Mouse (Mus musculus) erythroblast, embryonic 14.5 days (primary cell): Measurements from ENCODE around the gene Ntsr2. TPM values are rescaled to one million over a fixed set of nuclear protein-coding genes. Genes with fewer than 3 reads are reported as not detected.

Source experiments
- H3K27me3 ChIP-seq: 2 replicates; pipeline ENCODE4 v1.6.1; 2012; ENCODE audit warnings: inconsistent platforms; ENCODE audit not compliant: control insufficient read depth
- H3K36me3 ChIP-seq: 2 replicates; pipeline ENCODE4 v1.6.1; 2012; ENCODE audit warnings: mild to moderate bottlenecking, inconsistent platforms; ENCODE audit not compliant: control insufficient read depth
- H3K4me1 ChIP-seq: 2 replicates; pipeline ENCODE4 v1.6.1; 2012; ENCODE audit warnings: inconsistent platforms; ENCODE audit not compliant: control insufficient read depth
- H3K4me3 ChIP-seq: replicated peaks from 2 replicates; pipeline ENCODE3; 2012; ENCODE audit warnings: moderate library complexity, mild to moderate bottlenecking, inconsistent platforms
- H3K9me3 ChIP-seq: 2 replicates; pipeline ENCODE4 v1.6.1; 2012; ENCODE audit warnings: low read length, inconsistent platforms, mixed read lengths; ENCODE audit not compliant: control insufficient read depth
- GATA1 ChIP-seq: IDR thresholded peaks from 2 replicates; pipeline ENCODE4 v1.6.1; 2012; ENCODE audit warnings: low read length, inconsistent platforms, mixed read lengths
- TAL1 ChIP-seq: IDR thresholded peaks from 3 replicates; pipeline ENCODE4 v1.6.1; 2012; ENCODE audit warnings: low read length, inconsistent platforms, mixed read lengths
- polyA plus RNA-seq: library from polyadenylated mRNA; stranded (reverse); fragments of >175 nt; gene quantifications from 2 replicates; pipeline ENCODE4 v1.2.3, GENCODE M21; 2012

The Ntsr2 gene
- polyA plus RNA-seq, 1 experiment = not detected

DNA sequence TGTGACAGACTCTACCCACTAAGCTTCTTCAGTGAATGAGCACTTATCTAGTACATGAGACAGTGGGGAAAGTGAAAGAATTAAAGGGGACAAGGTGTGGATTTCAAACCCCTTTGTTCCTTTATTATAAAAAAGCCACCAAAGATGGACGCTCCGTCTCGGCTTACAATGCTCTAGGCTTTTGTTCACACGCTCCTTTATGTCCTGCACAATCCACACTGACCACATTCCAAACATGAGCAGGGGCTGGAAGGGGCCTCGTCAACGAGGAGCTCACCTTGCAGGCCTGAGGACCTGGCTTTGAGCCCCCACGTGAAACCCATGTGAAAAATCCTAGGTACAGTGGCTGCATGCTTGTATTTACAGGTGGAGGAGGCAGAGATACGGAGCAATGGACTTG, 8.5 kb upstream of the Ntsr2 start:
- Histone ChIP-seq H3K36me3 (no peaks in the 10 kb centered on the region), H3K4me1 (no peaks in the 10 kb centered on the region), H3K4me3 (no peak overlapping the region), H3K27me3 (no peaks in the 10 kb centered on the region), H3K9me3 (no peaks in the 10 kb centered on the region)
- TF ChIP-seq TAL1 = no peak
- TF ChIP-seq GATA1 = no peak

DNA sequence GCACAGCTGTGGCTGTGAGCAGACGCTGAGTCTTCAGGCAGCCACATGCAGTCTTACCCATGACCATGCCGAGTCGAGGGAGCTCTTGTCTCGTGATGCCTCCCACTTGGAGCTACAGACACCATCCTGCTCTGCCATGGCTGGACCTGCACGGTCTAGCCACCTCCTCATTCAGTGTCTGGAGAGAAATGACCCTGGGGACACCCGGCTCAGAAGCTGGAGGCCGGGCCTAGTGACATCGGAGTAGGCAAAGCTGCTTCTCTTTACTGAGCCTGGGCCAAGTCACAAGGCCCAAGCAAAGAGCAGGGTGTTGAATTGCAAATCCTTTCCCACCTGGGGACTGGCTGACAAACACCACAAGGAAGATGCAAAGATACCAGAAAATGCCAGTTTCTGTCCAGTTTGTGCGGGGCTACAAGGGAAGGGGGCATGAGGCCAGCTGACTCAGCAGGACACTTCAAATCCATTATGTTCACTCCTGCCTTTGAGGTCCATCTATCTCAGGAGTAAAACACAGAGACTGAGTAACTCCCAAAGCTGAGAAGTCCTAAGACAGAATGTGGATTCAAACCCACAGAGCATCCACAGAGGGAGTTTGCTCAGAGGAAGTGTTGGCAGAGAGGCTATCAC, 6.3 kb upstream of the Ntsr2 start:
- H3K9me3 ChIP-seq = no peaks in the 10 kb centered on the region
- no peaks in the 10 kb centered on the region for H3K36me3 ChIP-seq
- no peak overlapping the region for H3K4me3 ChIP-seq
- H3K27me3 ChIP-seq = no peaks in the 10 kb centered on the region
- no peaks in the 10 kb centered on the region for H3K4me1 ChIP-seq
- TF ChIP-seq GATA1 = no peak
- no peak for TF ChIP-seq TAL1

DNA sequence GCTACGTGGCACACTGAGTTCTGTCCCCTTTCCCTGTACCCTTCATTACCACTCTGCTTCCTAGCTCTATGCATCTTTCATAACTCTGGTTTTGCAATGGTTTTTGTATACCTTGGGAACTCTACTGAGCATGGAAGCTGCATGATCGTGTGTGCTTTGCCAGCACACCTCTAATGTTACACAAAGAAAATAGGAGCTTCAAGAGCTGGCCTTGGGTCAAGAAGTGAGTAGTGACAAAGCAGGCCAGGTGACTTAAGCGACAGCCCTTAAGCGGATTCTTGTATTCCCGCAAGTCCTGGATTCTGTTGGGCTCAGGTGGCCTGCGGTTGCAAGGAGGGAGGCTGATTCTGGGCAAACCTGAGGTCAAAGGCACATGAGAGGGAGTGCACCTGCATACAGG, 4.9 kb upstream of the Ntsr2 start:
- Histone ChIP-seq H3K27me3 (peaks cover 1% of the 10 kb centered on the region), H3K4me3 (no peak overlapping the region), H3K36me3 (no peaks in the 10 kb centered on the region), H3K9me3 (no peaks in the 10 kb centered on the region), H3K4me1 (no peaks in the 10 kb centered on the region)
- TF ChIP-seq GATA1 (no peak), TAL1 (no peak)

DNA sequence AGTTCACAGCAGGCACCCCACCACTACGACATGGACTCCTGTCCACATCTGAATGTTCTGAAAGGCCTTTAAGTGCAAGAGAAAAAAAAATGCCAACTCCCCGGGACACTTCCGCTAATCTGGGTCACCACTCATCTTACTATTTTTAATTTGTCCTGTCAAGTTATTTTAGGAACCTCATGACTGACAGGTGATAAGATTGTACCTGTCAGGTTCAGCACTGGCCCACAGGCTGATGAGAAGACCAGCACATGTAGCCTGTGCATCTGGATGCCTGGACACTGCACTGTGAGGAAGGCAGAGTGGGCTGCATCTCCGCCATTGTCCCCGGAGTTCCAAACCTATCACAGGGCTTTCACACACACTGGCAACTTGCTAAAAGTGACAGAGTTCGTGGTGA, 3.4 kb upstream of the Ntsr2 start:
- Histone ChIP-seq H3K4me1 (no peaks in the 10 kb centered on the region), H3K4me3 (no peak overlapping the region), H3K27me3 (peaks cover 13% of the 10 kb centered on the region), H3K9me3 (no peaks in the 10 kb centered on the region), H3K36me3 (no peaks in the 10 kb centered on the region)
- TF ChIP-seq TAL1 (no peak), GATA1 (no peak)

DNA sequence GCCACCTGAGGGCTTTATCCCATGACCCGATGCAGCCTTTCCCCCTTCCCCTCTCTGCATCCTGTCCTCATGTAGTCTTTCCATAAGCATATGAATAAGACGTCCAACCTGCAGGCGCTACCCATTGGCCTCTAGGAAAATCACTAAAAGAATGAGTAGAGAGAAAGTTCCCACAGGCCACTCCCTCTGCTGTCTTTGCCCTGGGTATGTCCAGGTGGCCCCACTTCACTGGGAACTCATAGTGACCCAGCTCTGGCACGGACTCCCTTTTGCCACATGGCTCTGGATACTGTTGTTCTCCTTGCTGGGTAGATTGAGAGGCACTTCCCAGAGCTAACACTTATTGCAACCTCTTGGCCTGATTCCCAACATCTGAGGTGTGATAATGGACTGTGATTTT, 2.4 kb downstream of the Ntsr2 start:
- peaks cover 14% of the 10 kb centered on the region for H3K27me3 ChIP-seq

DNA sequence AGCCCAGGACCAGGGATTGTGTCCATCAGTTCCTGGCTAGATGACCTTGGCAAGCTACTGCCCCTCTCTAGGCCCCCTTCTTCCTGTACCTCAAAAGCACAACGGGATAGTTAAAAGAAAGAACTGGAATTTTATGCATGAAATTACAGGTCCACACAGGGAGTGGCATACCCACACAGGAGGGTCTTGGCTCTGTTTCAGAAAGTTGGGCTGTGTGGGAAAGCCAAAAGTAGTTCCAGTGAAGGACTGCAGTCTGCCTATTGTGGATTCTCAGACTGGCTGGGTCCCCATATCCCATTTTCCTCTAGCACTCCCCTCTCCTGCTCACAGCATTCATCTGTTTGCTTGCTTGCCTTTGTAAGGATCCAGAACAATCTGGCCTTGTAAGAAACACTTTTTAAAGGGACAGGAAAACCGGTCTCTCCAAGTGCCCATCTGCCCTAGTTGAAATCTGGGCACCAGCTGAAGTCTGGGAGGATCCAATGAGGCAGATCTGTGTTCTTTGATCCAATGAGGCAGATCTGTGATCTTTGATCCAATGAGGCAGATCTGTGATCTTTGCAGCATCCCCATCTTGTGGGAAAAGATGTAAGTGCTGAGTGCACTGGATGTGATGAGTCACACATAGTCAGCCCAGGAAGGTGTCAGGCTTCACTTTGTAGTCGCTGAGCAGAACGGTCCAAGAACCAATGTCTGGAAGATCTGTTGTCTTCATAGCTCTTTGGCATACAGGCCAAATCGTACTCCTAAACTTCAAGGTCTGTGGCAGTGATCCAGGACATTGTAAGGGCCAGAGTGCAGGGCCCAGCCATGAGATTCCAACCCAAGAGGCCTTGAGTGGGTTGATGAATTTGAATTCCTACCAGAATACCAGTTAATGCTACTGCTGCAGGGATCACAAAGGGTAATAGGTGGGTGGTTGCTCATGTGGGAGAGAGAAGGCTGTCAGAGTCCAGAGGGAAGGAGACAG, 4.0 kb downstream of the Ntsr2 start:
- no peaks in the 10 kb centered on the region for H3K4me1 ChIP-seq
- TF ChIP-seq GATA1 (no peak), TAL1 (no peak)
- no peaks in the 10 kb centered on the region for H3K9me3 ChIP-seq
- no peak overlapping the region for H3K4me3 ChIP-seq
- H3K36me3 ChIP-seq = no peaks in the 10 kb centered on the region
- H3K27me3 ChIP-seq = peaks cover 14% of the 10 kb centered on the region

More for the DNA sequence above, 2.4 kb downstream of the Ntsr2 start:
- TF ChIP-seq TAL1 (no peak), GATA1 (no peak)
- Histone ChIP-seq H3K4me1 (no peaks in the 10 kb centered on the region), H3K4me3 (no peak overlapping the region), H3K36me3 (no peaks in the 10 kb centered on the region), H3K9me3 (no peaks in the 10 kb centered on the region)

DNA sequence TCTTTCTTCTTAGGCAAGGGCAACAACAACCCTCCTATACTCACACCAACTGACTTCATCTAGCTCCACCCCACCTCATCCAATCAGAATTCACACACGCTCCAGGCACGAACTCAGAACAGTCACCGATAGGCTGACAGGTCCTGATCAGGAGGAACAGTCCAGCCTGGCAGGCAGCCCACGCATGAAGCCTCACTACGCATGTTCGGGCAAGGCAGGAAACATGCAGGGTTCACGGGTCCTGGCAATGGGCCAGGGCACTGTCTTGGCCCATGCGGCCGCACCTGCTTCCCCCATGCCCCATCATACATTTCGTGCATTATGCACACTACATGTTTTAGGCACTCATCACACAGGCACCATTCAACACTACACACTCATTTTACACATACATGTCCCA, 8.3 kb downstream of the Ntsr2 start:
- TF ChIP-seq GATA1 (no peak), TAL1 (no peak)
- Histone ChIP-seq H3K4me1 (no peaks in the 10 kb centered on the region), H3K4me3 (no peak overlapping the region), H3K9me3 (no peaks in the 10 kb centered on the region), H3K27me3 (no peaks in the 10 kb centered on the region), H3K36me3 (no peaks in the 10 kb centered on the region)

DNA sequence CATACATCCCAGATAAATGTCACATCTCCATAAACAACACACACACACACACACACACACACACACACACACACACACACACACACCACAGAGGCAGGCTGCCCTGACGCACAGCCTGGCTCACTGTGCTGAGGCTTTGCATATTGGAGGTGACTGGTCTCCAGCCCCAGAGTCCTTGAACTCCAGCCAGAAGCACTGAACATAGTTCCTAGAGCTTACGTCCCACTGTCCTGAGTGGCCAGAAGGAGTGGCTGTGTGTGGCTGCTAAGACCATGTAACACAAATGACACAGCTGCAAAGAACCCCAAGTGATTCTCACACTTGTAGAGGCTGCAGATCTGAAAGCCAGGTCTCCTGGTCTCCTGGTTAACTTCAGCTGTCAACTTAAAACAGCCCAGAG, 8.8 kb downstream of the Ntsr2 start:
- TF ChIP-seq GATA1 (no peak), TAL1 (no peak)
- no peaks in the 10 kb centered on the region for H3K4me1 ChIP-seq
- no peaks in the 10 kb centered on the region for H3K27me3 ChIP-seq
- no peak overlapping the region for H3K4me3 ChIP-seq
- no peaks in the 10 kb centered on the region for H3K9me3 ChIP-seq
- no peaks in the 10 kb centered on the region for H3K36me3 ChIP-seq

DNA sequence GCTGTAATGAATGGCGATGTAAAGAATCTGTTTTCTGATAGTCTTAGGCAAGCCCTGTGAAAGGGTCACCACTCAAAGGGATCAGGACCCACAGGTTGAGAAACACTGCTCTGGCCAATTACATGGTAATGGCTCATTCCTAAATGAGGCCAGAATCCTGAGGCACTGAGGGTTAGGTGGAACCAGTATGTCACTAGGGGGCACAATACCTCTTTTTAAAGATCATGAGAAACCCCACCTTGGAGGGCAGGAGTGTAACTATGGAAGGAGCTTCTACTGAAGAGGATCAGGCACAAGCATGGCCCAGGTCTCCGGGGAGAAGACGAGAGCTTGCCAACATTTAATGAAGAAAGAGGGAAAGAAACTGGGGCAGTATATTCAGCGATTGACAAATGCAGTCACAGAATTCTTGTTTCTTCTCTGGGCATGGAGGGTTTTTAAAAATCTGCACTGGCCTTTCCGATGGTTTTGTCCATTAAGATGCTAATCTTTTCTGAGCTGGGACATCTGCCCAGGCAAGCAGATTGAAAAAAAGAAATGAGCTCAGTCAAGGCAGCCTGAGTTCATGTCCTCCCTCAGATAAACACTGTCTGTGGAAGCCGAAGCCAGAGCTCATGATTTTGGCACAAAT, 9.9 kb downstream of the Ntsr2 start:
- TF ChIP-seq TAL1 (no peak), GATA1 (no peak)
- no peaks in the 10 kb centered on the region for H3K4me1 ChIP-seq

More for the DNA sequence above, 9.9 kb downstream of the Ntsr2 start:
- Histone ChIP-seq H3K4me3 (no peak overlapping the region), H3K9me3 (no peaks in the 10 kb centered on the region), H3K27me3 (no peaks in the 10 kb centered on the region), H3K36me3 (no peaks in the 10 kb centered on the region)
